Mouse (Mus musculus) CH12.LX (cell line): ENCODE results near the gene Bclaf1. TPM values are rescaled to one million over a fixed set of nuclear protein-coding genes. Genes with fewer than 3 reads are reported as not detected.

Experiments
- DNase-seq: peaks from one replicate; pipeline ENCODE4 v3.0.0-alpha.2; 2013; ENCODE audit errors: extremely low read depth
- H3K27ac ChIP-seq: 2 replicates; pipeline ENCODE4 v1.5.1; 2012; ENCODE audit warnings: low read depth, mild to moderate bottlenecking, control low read depth, moderate library complexity; ENCODE audit not compliant: insufficient read depth
- H3K27me3 ChIP-seq: replicated peaks from 2 replicates; pipeline ENCODE3; 2012; ENCODE audit warnings: inconsistent platforms
- H3K36me3 ChIP-seq, 2 experiments: replicated peaks in 1 of 2; 2 replicates each; pipeline versions ENCODE3 to v1.6.1; 2012; ENCODE audit warnings: inconsistent platforms in 1 of 2, low read length in 1 of 2, mild to moderate bottlenecking in 1 of 2, mixed read lengths in 1 of 2, moderate library complexity in 1 of 2; ENCODE audit not compliant: control insufficient read depth in 1 of 2, insufficient read depth in 1 of 2
- H3K4me1 ChIP-seq, 2 experiments: 2 replicates each; pipeline ENCODE4 v1.6.1; 2012; ENCODE audit warnings: inconsistent platforms in 1 of 2, moderate library complexity in 1 of 2; ENCODE audit not compliant: insufficient read depth in 2 of 2, control insufficient read depth in 1 of 2
- H3K4me2 ChIP-seq: 2 replicates; pipeline ENCODE4 v1.6.1; 2012; ENCODE audit warnings: low read depth, mild to moderate bottlenecking, control low read depth; ENCODE audit not compliant: poor library complexity, insufficient read depth, severe bottlenecking
- H3K4me3 ChIP-seq, 3 experiments: fragments of 150-350 bp in 1 of 3; sonication (generic) in 1 of 3; replicated peaks in 1 of 3; 2 replicates each; pipeline versions ENCODE3 to v1.5.1; 2011 to 2012; ENCODE audit warnings: low read depth in 2 of 3, low read length in 2 of 3, mild to moderate bottlenecking in 2 of 3, moderate library complexity in 2 of 3, control low read depth in 1 of 3, improper control_type of control experiment in 1 of 3, inconsistent platforms in 1 of 3, mixed read lengths in 1 of 3; ENCODE audit not compliant: poor library complexity in 1 of 3
- H3K79me2 ChIP-seq: replicated peaks from 2 replicates; pipeline ENCODE4 v1.6.1; 2012; ENCODE audit warnings: mild to moderate bottlenecking, moderate library complexity; ENCODE audit not compliant: control insufficient read depth, poor library complexity, insufficient read depth, severe bottlenecking; ENCODE audit errors: extremely low read depth
- H3K9ac ChIP-seq: 2 replicates; pipeline ENCODE4 v1.6.1; 2012; ENCODE audit warnings: low read depth, mild to moderate bottlenecking, control low read depth, moderate library complexity; ENCODE audit not compliant: insufficient read depth
- H3K9me3 ChIP-seq: replicated peaks from 2 replicates; pipeline ENCODE3; 2012; ENCODE audit warnings: low read length, inconsistent platforms, mixed read lengths
- CHD1 ChIP-seq: IDR thresholded peaks from 2 replicates; pipeline ENCODE4 v1.6.1; 2012; ENCODE audit warnings: low read depth, low read length, improper control_type of control experiment, inconsistent platforms
- CHD2 ChIP-seq: IDR thresholded peaks from 2 replicates; pipeline ENCODE4 v1.6.1; 2011; ENCODE audit warnings: low read length, improper control_type of control experiment
- CTCF ChIP-seq, 2 experiments: IDR thresholded peaks in 1 of 2; conservative IDR thresholded peaks in 1 of 2; 2 replicates each; pipeline ENCODE4 v1.5.1; 2011 to 2012; ENCODE audit warnings: low read depth in 2 of 2, low read length in 2 of 2, improper control_type of control experiment in 1 of 2, inconsistent platforms in 1 of 2, mild to moderate bottlenecking in 1 of 2, moderate library complexity in 1 of 2
- EP300 ChIP-seq: IDR thresholded peaks from 2 replicates; pipeline ENCODE4 v1.6.1; 2011; ENCODE audit warnings: low read length, improper control_type of control experiment
- GABPA ChIP-seq: IDR thresholded peaks from 2 replicates; pipeline ENCODE4 v1.6.1; 2012; ENCODE audit warnings: low read depth, low read length, improper control_type of control experiment, inconsistent platforms; ENCODE audit not compliant: insufficient replicate concordance
- HCFC1 ChIP-seq: IDR thresholded peaks from 2 replicates; pipeline ENCODE4 v1.6.1; 2012; ENCODE audit warnings: low read depth, mild to moderate bottlenecking, inconsistent platforms, low read length, improper control_type of control experiment
- JUND ChIP-seq: conservative IDR thresholded peaks from 2 replicates; pipeline ENCODE4 v1.6.1; 2011; ENCODE audit warnings: low read depth, low read length, improper control_type of control experiment
- KAT2A ChIP-seq: IDR thresholded peaks from 2 replicates; pipeline ENCODE4 v1.6.1; 2012; ENCODE audit warnings: low read length, improper control_type of control experiment, inconsistent platforms; ENCODE audit not compliant: insufficient replicate concordance
- MAX ChIP-seq: IDR thresholded peaks from 2 replicates; pipeline ENCODE4 v1.6.1; 2011; ENCODE audit warnings: low read length, improper control_type of control experiment
- PAX5 ChIP-seq: IDR thresholded peaks from 2 replicates; pipeline ENCODE4 v1.6.1; 2012; ENCODE audit warnings: low read length, inconsistent platforms, mixed read lengths
- POLR2AphosphoS2 ChIP-seq: IDR thresholded peaks from 2 replicates; pipeline ENCODE4 v1.6.1; 2011; ENCODE audit warnings: low read depth, low read length, improper control_type of control experiment
- RAD21 ChIP-seq: IDR thresholded peaks from 2 replicates; pipeline ENCODE4 v1.6.1; 2011; ENCODE audit warnings: low read depth, mild to moderate bottlenecking, low read length, improper control_type of control experiment, moderate library complexity
- TBP ChIP-seq: conservative IDR thresholded peaks from 2 replicates; pipeline ENCODE4 v1.6.1; 2011; ENCODE audit warnings: low read depth, low read length, improper control_type of control experiment
- ZC3H11A ChIP-seq: IDR thresholded peaks from 2 replicates; pipeline ENCODE4 v1.6.1; 2012; ENCODE audit warnings: low read depth, mild to moderate bottlenecking, inconsistent platforms, low read length, improper control_type of control experiment
- ZKSCAN1 ChIP-seq: IDR thresholded peaks from 2 replicates; pipeline ENCODE4 v1.6.1; 2012; ENCODE audit warnings: low read depth, inconsistent platforms, low read length, improper control_type of control experiment, borderline replicate concordance
- ZMIZ1 ChIP-seq: IDR thresholded peaks from 2 replicates; pipeline ENCODE4 v1.6.1; 2012; ENCODE audit warnings: low read depth, mild to moderate bottlenecking, inconsistent platforms, low read length, improper control_type of control experiment
- dilution Hi-C: fragments of 300-500 bp; cut with MboI; formaldehyde crosslinking; loops from 2 replicates; pipeline ENCODE4 v1.14.3; 2020; ENCODE audit warnings: low sequenced_read_pairs; ENCODE audit not compliant: extremely low pct_unique_long_range_greater_than_20kb, extremely low pct_ligation_motif_present
- in situ Hi-C: fragments of 300-500 bp; cut with MboI; formaldehyde crosslinking; loops from 3 replicates; pipeline ENCODE4 v1.14.3; 2019; ENCODE audit warnings: low sequenced_read_pairs, low pct_ligation_motif_present, low pct_unique_long_range_greater_than_20kb, mixed read lengths
- polyA plus RNA-seq: library from polyadenylated mRNA; unstranded; fragments of >175 nt; gene quantifications from 2 replicates; pipeline ENCODE4 v1.2.1, GENCODE M21; 2012; ENCODE audit warnings: low read depth; ENCODE audit not compliant: insufficient read length
- total RNA-seq, 2 experiments: library from RNA; depleted of rRNA; stranded (reverse); fragments of 300-350 nt in 1 of 2; fragments of >200 nt in 1 of 2; gene quantifications; 2 replicates each; pipeline ENCODE4 v1.2.3; 2012 to 2014

Gene Bclaf1
- total and polyA plus RNA-seq, 3 experiments: 84.2 to 242 (median 186) TPM

GRCm38 (mm10) chr10:20295961-20296360 is 16.3 kb upstream of the Bclaf1 start:
- dilution Hi-C loops: no loop called here

GRCm38 (mm10) chr10:20298152-20298920 is 13.9 kb upstream of the Bclaf1 start:
- DNase-seq: no peak

More at GRCm38 (mm10) chr10:20295961-20296360, 16.3 kb upstream of the Bclaf1 start:
- TF ChIP-seq KAT2A (no peak), RAD21 (peak; percentile 1; the same call in 1 of the 2 replicates), CHD2 (no peak), CHD1 (no peak), CTCF (conservative IDR thresholded peaks at IDR 0.05 in 1 of 2, IDR thresholded peaks at IDR 0.05 in 1 of 2; ENCODE audit: low read depth in 2 of 2, low read length in 2 of 2) (peak; percentile 13 to 26; a peak in 2 of 4 replicates), ZKSCAN1 (no peak), ZMIZ1 (no peak), EP300 (no peak), PAX5 (no peak), TBP (no peak), ZC3H11A (no peak), HCFC1 (no peak), JUND (no peak)
- H3K4me2 ChIP-seq: no peak overlapping the region
- in situ Hi-C loops: no loop called here
- H3K4me3 ChIP-seq: no peak overlapping the region
- H3K27ac ChIP-seq: no peak overlapping the region
- no peaks in the 10 kb centered on the region for H3K79me2 ChIP-seq
- H3K36me3 ChIP-seq: no peaks in the 10 kb centered on the region
- no peaks in the 10 kb centered on the region for H3K9me3 ChIP-seq
- no peaks in the 10 kb centered on the region for H3K4me1 ChIP-seq
- no peaks in the 10 kb centered on the region for H3K27me3 ChIP-seq
- H3K9ac ChIP-seq: no peak overlapping the region
- no peak for DNase-seq

More at GRCm38 (mm10) chr10:20298152-20298920, 13.9 kb upstream of the Bclaf1 start:
- Histone ChIP-seq H3K27ac (no peak overlapping the region), H3K79me2 (no peaks in the 10 kb centered on the region), H3K9me3 (no peaks in the 10 kb centered on the region), H3K4me2 (no peak overlapping the region), H3K9ac (no peak overlapping the region)
- in situ Hi-C loops (no loop called here), dilution Hi-C loops (no loop called here)
- TF ChIP-seq PAX5 (no peak), KAT2A (no peak), MAX (no peak), POLR2AphosphoS2 (no peak), GABPA (no peak), ZKSCAN1 (no peak)
- TF ChIP-seq, all 38 proteins: peak for 0
- no peaks in the 10 kb centered on the region for H3K27me3 ChIP-seq
- H3K4me3 ChIP-seq: no peak overlapping the region
- H3K36me3 ChIP-seq: no peaks in the 10 kb centered on the region
- no peaks in the 10 kb centered on the region for H3K4me1 ChIP-seq
